Mouse (Mus musculus): ENCODE measurements at regions not wholly inside any gene's neighbourhood (a gene's known extent, or its start where the extent isn't known, plus 50 kb on each side); places are given as distances from the start of the nearest gene placed in this dataset.

GRCm38 (mm10) chr3:62278279-62278678 lies 59.9 kb upstream of the Arhgef26 start:
- Histone ChIP-seq H3K4me1 (replicated peaks) (no peaks in the 10 kb centered on the region), H3K27me3 (replicated peaks) (no peaks in the 10 kb centered on the region), H3K9ac (no peak overlapping the region), H3K4me2 (no peak overlapping the region), H3K9me3 (replicated peaks) (no peaks in the 10 kb centered on the region; the same call in 1 of the 2 replicates), H3K36me3 (no peaks in the 10 kb centered on the region), H3K27ac (ENCODE audit: poor library complexity, severe bottlenecking) (no peak overlapping the region), H3K4me3 (no peak overlapping the region)
- 74% methylated on average over 3 of the region's 3 CpGs for WGBS
- no peak for ATAC-seq (ENCODE audit: insufficient number of reproducible peaks, low FRiP score)

GRCm38 (mm10) chr3:62280960-62281359 lies 57.2 kb upstream of the Arhgef26 start:
- no peak for ATAC-seq (ENCODE audit: insufficient number of reproducible peaks, low FRiP score)
- Histone ChIP-seq H3K36me3 (no peaks in the 10 kb centered on the region), H3K27ac (ENCODE audit: poor library complexity, severe bottlenecking) (no peak overlapping the region), H3K4me1 (replicated peaks) (no peaks in the 10 kb centered on the region), H3K27me3 (replicated peaks) (no peaks in the 10 kb centered on the region), H3K4me2 (no peak overlapping the region), H3K4me3 (no peak overlapping the region), H3K9me3 (replicated peaks) (no peaks in the 10 kb centered on the region), H3K9ac (no peak overlapping the region)
- 76% methylated on average over 2 of the region's 2 CpGs for WGBS

All from heart, embryonic 12.5 days (tissue).